Mouse (Mus musculus) kidney, adult 2 months (tissue): ENCODE measurements around the gene Pfpl.

Experiments
- CTCF ChIP-seq: fragments of 200-500 bp; conservative IDR thresholded peaks from 2 replicates; pipeline ENCODE4 v1.5.1; 2011; ENCODE audit warnings: low read depth, mild to moderate bottlenecking, control low read depth, low read length, moderate library complexity, mixed read lengths; ENCODE audit not compliant: insufficient read depth, insufficient read length
- POLR2A ChIP-seq: fragments of 200-500 bp; IDR thresholded peaks from one replicate; pipeline ENCODE4 v1.6.1; 2011; ENCODE audit warnings: low read depth, low read length, control low read depth

DNA sequence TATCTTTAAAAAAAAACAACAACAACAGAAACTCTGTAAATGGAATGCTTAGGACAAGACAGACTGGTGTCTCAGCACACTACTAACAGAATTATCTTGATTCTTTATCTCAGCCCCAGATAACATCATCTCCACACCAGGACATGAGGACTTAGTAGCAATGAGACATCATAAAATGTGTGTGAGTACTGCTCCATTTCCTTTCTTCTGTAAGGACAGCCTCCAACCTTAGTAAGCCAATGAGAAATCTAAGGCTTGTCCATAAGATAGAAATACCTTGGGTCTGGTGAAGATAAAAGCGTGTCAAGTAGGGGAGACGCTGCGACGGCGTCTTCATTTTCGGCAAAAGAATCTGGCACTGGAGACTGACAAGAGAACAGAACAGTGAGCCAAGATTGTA, at the start of gene Pfpl:
- no peak for TF ChIP-seq POLR2A
- no peak for TF ChIP-seq CTCF
